Mouse (Mus musculus): Measurements from ENCODE around the gene Rpl38.

Rpl38 gene

GRCm38 (mm10) chr11:114706358-114706757 lies 38.0 kb downstream of the Rpl38 start:
- no peak for DNase-seq

- no peak for DNase-seq
These were observed 43.1 kb downstream of the Rpl38 start for GRCm38 (mm10) chr11:114711393-114711792.

GRCm38 (mm10) chr11:114711861-114712260 lies 43.5 kb downstream of the Rpl38 start:
- DNase-seq = no peak

GRCm38 (mm10) chr11:114714526-114714925 lies 46.2 kb downstream of the Rpl38 start:
- DNase-seq = no peak

GRCm38 (mm10) chr11:114715531-114715930 lies 47.2 kb downstream of the Rpl38 start:
- DNase-seq = no peak

- no peak for DNase-seq
These were observed 52.2 kb downstream of the Rpl38 start for GRCm38 (mm10) chr11:114720535-114720934.

Data from kidney, adult 18-20 months (tissue).